Mouse (Mus musculus) forebrain, embryonic 15.5 days (tissue): ENCODE results near the gene Golph3. TPM values are rescaled to one million over a fixed set of nuclear protein-coding genes. Genes with fewer than 3 reads are reported as not detected.

Experiments used
- ATAC-seq: fragments of 200-750 bp; cut with Nextera tagmentation; replicated peaks from 2 replicates; pipeline ENCODE4 v1.8.0; 2017; ENCODE audit warnings: mild to moderate bottlenecking, moderate TSS enrichment, moderate library complexity
- H3K27ac ChIP-seq: fragments of 300-500 bp; sonication (generic); replicated peaks from 2 replicates; pipeline ENCODE4 v1.5.1; 2015; ENCODE audit warnings: mild to moderate bottlenecking, inconsistent platforms
- H3K27me3 ChIP-seq: fragments of 300-500 bp; sonication (generic); 2 replicates; pipeline ENCODE4 v1.6.1; 2015; ENCODE audit warnings: inconsistent platforms
- H3K36me3 ChIP-seq: fragments of 300-500 bp; sonication (generic); 2 replicates; pipeline ENCODE4 v1.6.1; 2015; ENCODE audit warnings: mild to moderate bottlenecking, inconsistent platforms
- H3K4me1 ChIP-seq: fragments of 300-500 bp; sonication (generic); 2 replicates; pipeline ENCODE4 v1.6.1; 2015; ENCODE audit warnings: inconsistent platforms
- H3K4me2 ChIP-seq: fragments of 300-500 bp; sonication (generic); replicated peaks from 2 replicates; pipeline ENCODE4 v1.6.1; 2015; ENCODE audit warnings: mild to moderate bottlenecking, inconsistent platforms
- H3K4me3 ChIP-seq: fragments of 300-500 bp; sonication (generic); 2 replicates; pipeline ENCODE4 v1.5.1; 2015; ENCODE audit warnings: mild to moderate bottlenecking, inconsistent platforms
- H3K9ac ChIP-seq: fragments of 300-500 bp; sonication (generic); replicated peaks from 2 replicates; pipeline ENCODE4 v1.6.1; 2015; ENCODE audit warnings: mild to moderate bottlenecking, inconsistent platforms
- H3K9me3 ChIP-seq: fragments of 300-500 bp; sonication (generic); 2 replicates; pipeline ENCODE4 v1.6.1; 2016; ENCODE audit warnings: inconsistent platforms
- WGBS: fragments of 180-500 bp; shearing (Covaris S2); methylation state at CpG from one replicate; pipeline ENCODE4 v1.1.7; 2015; ENCODE audit warnings: mixed read lengths; 5-methylcytosine and 5-hydroxymethylcytosine counted together
- polyA plus RNA-seq: library from polyadenylated mRNA; unstranded; fragments of >200 nt; fragmentation: Nextera tagmentation; extraction: Ambion mirVana; gene quantifications from 2 replicates; pipeline ENCODE4 v1.2.1, GENCODE M21; 2015

Gene Golph3
- polyA plus RNA-seq, 1 experiment from 2014 or later = 74.2 TPM

GRCm38 (mm10) chr15:12340536-12341400, 19.5 kb downstream of the Golph3 start:
- Histone ChIP-seq H3K4me1 (peaks cover 8% of the 10 kb centered on the region; the same call in 1 of the 2 replicates), H3K36me3 (peaks cover 13% of the 10 kb centered on the region), H3K4me2 (no peak overlapping the region), H3K9ac (no peak overlapping the region), H3K9me3 (no peaks in the 10 kb centered on the region), H3K27ac (no peak overlapping the region; the same call in 1 of the 2 replicates), H3K27me3 (no peaks in the 10 kb centered on the region), H3K4me3 (no peak overlapping the region)
- ATAC-seq = no peak
- WGBS = 31% methylated on average over 5 of the region's 5 CpGs

GRCm38 (mm10) chr15:12341401-12341758, 20.1 kb downstream of the Golph3 start:
- Histone ChIP-seq H3K9me3 (no peaks in the 10 kb centered on the region), H3K4me2 (no peak overlapping the region), H3K27me3 (no peaks in the 10 kb centered on the region), H3K4me1 (peaks cover 8% of the 10 kb centered on the region; the same call in 1 of the 2 replicates), H3K27ac (no peak overlapping the region), H3K36me3 (peaks cover 13% of the 10 kb centered on the region), H3K9ac (no peak overlapping the region), H3K4me3 (no peak overlapping the region)
- peak; percentile 64; the same call in 1 of the 2 replicates for ATAC-seq
- WGBS = 2% methylated on average over 4 of the region's 4 CpGs

- Histone ChIP-seq H3K36me3 (peaks cover 24% of the 10 kb centered on the region), H3K27ac (no peak overlapping the region), H3K4me1 (no peaks in the 10 kb centered on the region), H3K9me3 (no peaks in the 10 kb centered on the region), H3K4me3 (no peak overlapping the region), H3K4me2 (no peak overlapping the region), H3K27me3 (no peaks in the 10 kb centered on the region), H3K9ac (no peak overlapping the region)
- WGBS = 95% methylated on average over 3 of the region's 3 CpGs
- no peak for ATAC-seq
Observed at GRCm38 (mm10) chr15:12346916-12347315, 25.7 kb downstream of the Golph3 start.

GRCm38 (mm10) chr15:12348950-12349349, 27.7 kb downstream of the Golph3 start:
- Histone ChIP-seq H3K36me3 (peaks cover 26% of the 10 kb centered on the region), H3K4me1 (no peaks in the 10 kb centered on the region)

GRCm38 (mm10) chr15:12349840-12350239, 28.6 kb downstream of the Golph3 start:
- Histone ChIP-seq H3K27me3 (no peaks in the 10 kb centered on the region), H3K4me2 (no peak overlapping the region), H3K9ac (no peak overlapping the region), H3K27ac (no peak overlapping the region), H3K4me3 (no peak overlapping the region), H3K4me1 (no peaks in the 10 kb centered on the region), H3K9me3 (no peaks in the 10 kb centered on the region), H3K36me3 (peaks cover 26% of the 10 kb centered on the region)
- 85% methylated on average over 5 of the region's 5 CpGs for WGBS
- ATAC-seq = no peak

More at GRCm38 (mm10) chr15:12348950-12349349, 27.7 kb downstream of the Golph3 start:
- Histone ChIP-seq H3K27ac (no peak overlapping the region), H3K4me3 (no peak overlapping the region), H3K4me2 (no peak overlapping the region), H3K27me3 (no peaks in the 10 kb centered on the region), H3K9ac (no peak overlapping the region), H3K9me3 (no peaks in the 10 kb centered on the region)
- ATAC-seq = no peak
- WGBS = 91% methylated on average over 3 of the region's 3 CpGs

- Histone ChIP-seq H3K4me2 (no peak overlapping the region), H3K9ac (no peak overlapping the region), H3K36me3 (peaks cover 36% of the 10 kb centered on the region), H3K4me1 (no peaks in the 10 kb centered on the region), H3K4me3 (no peak overlapping the region), H3K27me3 (no peaks in the 10 kb centered on the region), H3K27ac (no peak overlapping the region), H3K9me3 (no peaks in the 10 kb centered on the region)
- 0 out of 2 replicates have a peak, but pooled peaks have one; percentile 51 for ATAC-seq
- WGBS = 86% methylated on average over 7 of the region's 7 CpGs
Observed at GRCm38 (mm10) chr15:12351470-12351869, 30.2 kb downstream of the Golph3 start.

GRCm38 (mm10) chr15:12354281-12354810, 33.1 kb downstream of the Golph3 start:
- peaks cover 34% of the 10 kb centered on the region for H3K36me3 ChIP-seq
- 89% methylated on average over 2 of the region's 2 CpGs for WGBS
- H3K27me3 ChIP-seq = no peaks in the 10 kb centered on the region
- H3K4me3 ChIP-seq = no peak overlapping the region
- H3K9ac ChIP-seq = no peak overlapping the region
- no peak for ATAC-seq
- H3K4me1 ChIP-seq = no peaks in the 10 kb centered on the region
- no peaks in the 10 kb centered on the region for H3K9me3 ChIP-seq
- H3K27ac ChIP-seq = no peak overlapping the region
- no peak overlapping the region for H3K4me2 ChIP-seq

GRCm38 (mm10) chr15:12355261-12355660, 34.0 kb downstream of the Golph3 start:
- H3K9me3 ChIP-seq = no peaks in the 10 kb centered on the region
- no peak overlapping the region for H3K9ac ChIP-seq
- no peaks in the 10 kb centered on the region for H3K4me1 ChIP-seq
- ATAC-seq = no peak
- H3K4me2 ChIP-seq = no peak overlapping the region
- no peaks in the 10 kb centered on the region for H3K27me3 ChIP-seq
- H3K4me3 ChIP-seq = no peak overlapping the region
- no peak overlapping the region for H3K27ac ChIP-seq
- peaks cover 26% of the 10 kb centered on the region for H3K36me3 ChIP-seq
- WGBS = 93% methylated on average over 6 of the region's 6 CpGs

GRCm38 (mm10) chr15:12355907-12356306, 34.7 kb downstream of the Golph3 start:
- Histone ChIP-seq H3K9me3 (no peaks in the 10 kb centered on the region), H3K4me3 (no peak overlapping the region), H3K4me1 (no peaks in the 10 kb centered on the region), H3K9ac (no peak overlapping the region), H3K4me2 (no peak overlapping the region), H3K36me3 (peaks cover 26% of the 10 kb centered on the region), H3K27me3 (no peaks in the 10 kb centered on the region), H3K27ac (no peak overlapping the region)
- WGBS = 85% methylated on average over 7 of the region's 7 CpGs
- no peak for ATAC-seq

GRCm38 (mm10) chr15:12357459-12357858, 36.2 kb downstream of the Golph3 start:
- no peaks in the 10 kb centered on the region for H3K27me3 ChIP-seq
- H3K4me2 ChIP-seq = no peak overlapping the region
- no peaks in the 10 kb centered on the region for H3K9me3 ChIP-seq
- no peak overlapping the region for H3K27ac ChIP-seq
- no peak for ATAC-seq
- no peak overlapping the region for H3K9ac ChIP-seq
- H3K36me3 ChIP-seq = peaks cover 20% of the 10 kb centered on the region
- no peak overlapping the region for H3K4me3 ChIP-seq
- no peaks in the 10 kb centered on the region for H3K4me1 ChIP-seq

- no peaks in the 10 kb centered on the region for H3K9me3 ChIP-seq
- 96% methylated on average over 5 of the region's 5 CpGs for WGBS
- no peaks in the 10 kb centered on the region for H3K27me3 ChIP-seq
- peaks cover 14% of the 10 kb centered on the region for H3K36me3 ChIP-seq
- H3K4me3 ChIP-seq = no peak overlapping the region
- no peak for ATAC-seq
- H3K4me1 ChIP-seq = no peaks in the 10 kb centered on the region
- no peak overlapping the region for H3K4me2 ChIP-seq
- no peak overlapping the region for H3K27ac ChIP-seq
- no peak overlapping the region for H3K9ac ChIP-seq
Observed at GRCm38 (mm10) chr15:12358384-12358783, 37.1 kb downstream of the Golph3 start.

- WGBS = 79% methylated on average over 19 of the region's 19 CpGs
- Histone ChIP-seq H3K9ac (no peak overlapping the region), H3K4me2 (no peak overlapping the region), H3K36me3 (peaks cover 2% of the 10 kb centered on the region; the same call in 1 of the 2 replicates), H3K27ac (no peak overlapping the region), H3K9me3 (no peaks in the 10 kb centered on the region), H3K4me3 (no peak overlapping the region), H3K4me1 (peaks cover 6% of the 10 kb centered on the region), H3K27me3 (no peaks in the 10 kb centered on the region)
- no peak for ATAC-seq
Observed at GRCm38 (mm10) chr15:12360519-12361212, 39.4 kb downstream of the Golph3 start.
